Mouse (Mus musculus) hematopoietic stem cell, adult 5-6 weeks (primary cell): ENCODE measurements around the gene F2. TPM values are rescaled to one million over a fixed set of nuclear protein-coding genes. Genes with fewer than 3 reads are reported as not detected.
"Not testable (repeated sequence)": the region's sequence is repeated elsewhere in the genome, so short reads cannot be mapped to it uniquely, and the experiment has no call there.

Source experiments
- ATAC-seq, 2 experiments: fragments of 125-278 bp in 1 of 2; replicated peaks in 1 of 2; 2 replicates each; pipeline ENCODE4 v1.8.0; 2016 to 2017; ENCODE audit warnings: inconsistent platforms in 2 of 2, mild to moderate bottlenecking in 2 of 2, moderate number of reproducible peaks in 2 of 2, low read depth in 1 of 2, moderate TSS enrichment in 1 of 2; ENCODE audit not compliant: low FRiP score in 2 of 2, poor library complexity in 2 of 2, severe bottlenecking in 2 of 2, insufficient read depth in 1 of 2, low TSS enrichment in 1 of 2
- total RNA-seq: library from RNA; stranded (forward); fragments of 172-1452, 232-1000 nt; gene quantifications from 2 replicates; pipeline ENCODE4 v1.2.3, GENCODE M21; 2017

The F2 gene
- total RNA-seq, 1 experiment from 2014 or later: 0.30 TPM

DNA sequence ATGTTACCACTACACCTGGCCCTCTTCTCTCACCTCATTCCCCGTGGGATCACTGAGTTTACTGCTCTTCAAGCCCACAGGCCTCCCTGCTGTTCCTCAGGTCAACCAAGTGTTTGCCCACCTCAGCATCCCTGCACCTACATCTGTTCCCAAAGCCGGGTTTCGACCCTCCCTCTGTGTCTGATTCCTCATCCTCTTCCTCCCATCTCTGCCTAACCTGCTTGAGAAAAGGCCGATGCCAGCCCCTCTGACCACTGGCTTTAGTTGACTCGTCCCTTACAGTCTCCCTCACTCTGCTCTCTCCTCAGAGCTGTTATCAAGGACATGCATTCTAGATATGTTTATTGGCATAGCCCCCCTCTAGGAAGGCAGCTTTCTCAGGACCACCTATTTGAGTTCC, 8.7 kb downstream of the F2 start:
- no peak for ATAC-seq

GRCm38 (mm10) chr2:91623366-91623765, 12.8 kb downstream of the F2 start:
- ATAC-seq: not testable (repeated sequence)

DNA sequence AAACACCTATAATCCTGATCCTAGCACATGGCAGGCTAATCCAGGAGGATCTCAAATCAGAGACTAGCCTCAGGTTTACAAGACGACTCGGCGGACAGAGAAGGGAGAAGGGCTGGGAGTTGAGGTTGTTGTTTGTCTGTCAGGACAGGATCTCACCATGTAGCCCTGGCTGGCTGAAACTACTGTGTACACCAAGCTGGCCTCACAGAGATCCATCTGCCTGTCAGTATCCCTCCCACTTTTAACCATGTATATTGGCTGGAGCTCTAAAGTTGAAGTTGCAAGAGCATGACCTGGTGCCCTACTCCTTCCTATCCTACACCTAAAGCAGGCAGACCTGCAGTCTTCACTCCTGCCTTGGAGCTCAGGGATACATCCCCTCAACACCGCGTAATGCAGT, 13.9 kb downstream of the F2 start:
- no peak for ATAC-seq

DNA sequence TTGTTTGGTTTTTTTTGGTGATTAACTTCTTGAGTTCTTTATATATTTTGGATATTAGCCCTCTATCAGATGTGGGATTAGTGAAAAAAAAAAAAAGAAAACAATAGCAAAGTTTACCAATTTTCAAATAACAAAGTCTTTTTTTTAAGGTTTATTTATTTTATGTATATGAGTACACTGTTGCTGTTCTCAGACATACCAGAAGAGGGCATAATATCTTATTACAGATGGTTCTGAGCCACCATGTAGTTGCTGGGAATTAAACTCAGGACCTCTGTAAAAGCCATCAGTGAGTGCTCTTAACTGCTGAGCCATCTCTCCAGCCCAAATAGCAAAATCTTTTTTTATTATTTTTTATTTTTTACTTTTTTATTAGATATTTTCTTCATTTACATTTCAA, 26.8 kb downstream of the F2 start:
- not testable (repeated sequence) for ATAC-seq

- ATAC-seq: no peak
Measured at GRCm38 (mm10) chr2:91602389-91602788, 33.8 kb downstream of the F2 start.

DNA sequence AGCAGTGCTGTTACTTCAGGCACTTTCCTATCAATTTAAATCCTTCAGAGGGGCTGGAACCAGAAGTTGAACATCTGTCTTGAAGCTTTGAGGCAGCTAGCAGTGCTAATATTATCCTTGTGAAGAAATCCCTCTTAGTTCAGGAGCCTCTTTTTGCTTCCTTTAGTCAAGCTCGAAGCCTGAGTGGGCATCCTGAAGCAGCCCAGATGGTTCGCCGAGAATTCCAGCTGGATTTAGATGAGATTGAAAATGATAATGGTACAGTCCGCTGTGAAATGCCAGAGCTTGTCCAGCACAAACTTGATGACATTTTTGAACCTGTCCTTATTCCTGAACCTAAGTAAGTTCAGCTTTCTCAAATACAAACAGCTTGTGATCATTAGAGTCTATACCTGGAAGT, 35.7 kb downstream of the F2 start:
- no peak for ATAC-seq

- no peak for ATAC-seq
Measured at GRCm38 (mm10) chr2:91586242-91586641, 50.0 kb downstream of the F2 start.

- no peak for ATAC-seq
Measured at GRCm38 (mm10) chr2:91580894-91581293, 55.3 kb downstream of the F2 start.

Other genes starting within 250 kb of the F2 start
- gene 1110051M20Rik, start 191.7 kb downstream of the F2 start, total RNA-seq: 11.0 and 19.3 TPM in 2 replicates
- gene Lrp4, start 178.9 kb downstream of the F2 start, total RNA-seq: 2.3 and 4.7 TPM in 2 replicates
- gene Ckap5, start 109.7 kb downstream of the F2 start, total RNA-seq: 91.6 and 114 TPM in 2 replicates
- 8.6 and 12.4 TPM in 2 replicates for gene Zfp408, start 13.4 kb upstream of the F2 start, total RNA-seq
- 44.0 and 53.8 TPM in 2 replicates for gene Arhgap1, start 13.4 kb upstream of the F2 start, total RNA-seq
- gene Atg13, start 74.2 kb upstream of the F2 start, total RNA-seq: 9.3 and 12.0 TPM in 2 replicates
- gene Harbi1, start 74.4 kb upstream of the F2 start, total RNA-seq: 18.9 and 32.3 TPM in 2 replicates
- gene Ambra1, start 93.7 kb upstream of the F2 start, total RNA-seq: 19.8 and 40.4 TPM in 2 replicates